ENCODE assay signal across 16 mouse cellular contexts in genomic region chr16:51916820-51917219, GRCm38 (mm10).
DNase-seq lines count a peak whose midpoint lies in the region; ATAC-seq and TF ChIP-seq lines count a peak whose summit lies in the region.
"Had no signal": no experiment of that assay in that cellular context is flagged by ENCODE, and none has a peak within 500 bp of the region (broad histone marks: within the 10 kb centered on the region; RNA-seq: fewer than 3 reads in every experiment).

No protein-coding gene starts in this region.

- no peak overlapping the region for H3K4me3 ChIP-seq in forebrain, embryonic 15.5 days
- no peak overlapping the region for H3K4me3 ChIP-seq in forebrain, embryonic 12.5 days (replicated peaks)
- no peak overlapping the region for H3K4me3 ChIP-seq in limb, embryonic 14.5 days (replicated peaks; ENCODE audit: low read length)
- H3K4me3 ChIP-seq in limb, embryonic 10.5 days = no peak overlapping the region
- H3K4me3 ChIP-seq in hindbrain, embryonic 13.5 days = no peak overlapping the region
- H3K4me3 ChIP-seq: gastrocnemius, adult 2 months; liver, embryonic 15.5 days had no signal

- H3K27ac ChIP-seq in forebrain, embryonic 15.5 days (replicated peaks) = peak overlapping the region; percentile 31
- no peak overlapping the region for H3K27ac ChIP-seq in forebrain, embryonic 12.5 days
- H3K27ac ChIP-seq in limb, embryonic 14.5 days (replicated peaks; ENCODE audit: low read depth, low read length) = no peak overlapping the region
- no peak overlapping the region for H3K27ac ChIP-seq in limb, embryonic 10.5 days
- H3K27ac ChIP-seq in hindbrain, embryonic 13.5 days = peak overlapping the region; percentile 58
- H3K27ac ChIP-seq: gastrocnemius, adult 2 months; liver, embryonic 15.5 days had no signal

- H3K36me3 ChIP-seq in forebrain, embryonic 15.5 days = no peaks in the 10 kb centered on the region
- no peaks in the 10 kb centered on the region for H3K36me3 ChIP-seq in forebrain, embryonic 12.5 days (replicated peaks)
- no peaks in the 10 kb centered on the region for H3K36me3 ChIP-seq in limb, embryonic 14.5 days (ENCODE audit: control insufficient read depth, insufficient read depth, low read length)
- no peaks in the 10 kb centered on the region for H3K36me3 ChIP-seq in limb, embryonic 10.5 days
- H3K36me3 ChIP-seq in hindbrain, embryonic 13.5 days = no peaks in the 10 kb centered on the region
- H3K36me3 ChIP-seq: liver, embryonic 15.5 days had no signal

- H3K4me2 ChIP-seq in forebrain, embryonic 15.5 days (replicated peaks) = no peak overlapping the region
- no peak overlapping the region for H3K4me2 ChIP-seq in forebrain, embryonic 12.5 days
- no peak overlapping the region for H3K4me2 ChIP-seq in limb, embryonic 14.5 days (replicated peaks; ENCODE audit: low read depth, low read length, severe bottlenecking)
- H3K4me2 ChIP-seq in hindbrain, embryonic 13.5 days = no peak overlapping the region
- H3K4me2 ChIP-seq: liver, embryonic 15.5 days had no signal

- no peak overlapping the region for H3K9ac ChIP-seq in forebrain, embryonic 15.5 days (replicated peaks)
- H3K9ac ChIP-seq in forebrain, embryonic 12.5 days = no peak overlapping the region
- H3K9ac ChIP-seq in limb, embryonic 14.5 days (ENCODE audit: low read depth, low read length, severe bottlenecking) = no peak overlapping the region
- no peak overlapping the region for H3K9ac ChIP-seq in hindbrain, embryonic 13.5 days
- H3K9ac ChIP-seq: liver, embryonic 15.5 days had no signal

- peaks cover 17% of the 10 kb centered on the region for H3K4me1 ChIP-seq in forebrain, embryonic 15.5 days
- H3K4me1 ChIP-seq in forebrain, embryonic 12.5 days = peaks cover 18% of the 10 kb centered on the region
- H3K4me1 ChIP-seq in limb, embryonic 14.5 days (ENCODE audit: control insufficient read depth, insufficient read depth, low read length) = no peaks in the 10 kb centered on the region
- H3K4me1 ChIP-seq in limb, embryonic 10.5 days = peaks cover 17% of the 10 kb centered on the region
- H3K4me1 ChIP-seq in hindbrain, embryonic 13.5 days (replicated peaks) = peaks cover 21% of the 10 kb centered on the region
- H3K4me1 ChIP-seq: liver, embryonic 15.5 days had no signal

- peak; percentile 74 for ATAC-seq in forebrain, embryonic 15.5 days (replicated peaks)
- ATAC-seq in forebrain, embryonic 12.5 days (ENCODE audit: low FRiP score) = no peak
- ATAC-seq in limb, embryonic 14.5 days (ENCODE audit: low FRiP score, low read depth) = no peak
- ATAC-seq in hindbrain, embryonic 13.5 days (ENCODE audit: low FRiP score) = peak; percentile 58; the same call in 1 of the 2 replicates
- ATAC-seq: intestine, embryonic 16.5 days had no signal

- 60% methylated on average over 3 of the region's 3 CpGs for WGBS in forebrain, embryonic 15.5 days
- 71% methylated on average over 3 of the region's 3 CpGs for WGBS in forebrain, embryonic 12.5 days
- 66% methylated on average over 3 of the region's 3 CpGs for WGBS in limb, embryonic 14.5 days
- 68% methylated on average over 3 of the region's 3 CpGs for WGBS in limb, embryonic 10.5 days
- WGBS in hindbrain, embryonic 13.5 days = 42% methylated on average over 3 of the region's 3 CpGs

- no peaks in the 10 kb centered on the region for H3K27me3 ChIP-seq in forebrain, embryonic 15.5 days
- H3K27me3 ChIP-seq in forebrain, embryonic 12.5 days = no peaks in the 10 kb centered on the region
- H3K27me3 ChIP-seq in limb, embryonic 14.5 days (ENCODE audit: control insufficient read depth, insufficient read depth, low read length) = no peaks in the 10 kb centered on the region
- no peaks in the 10 kb centered on the region for H3K27me3 ChIP-seq in limb, embryonic 10.5 days (ENCODE audit: low read depth, poor library complexity, severe bottlenecking)
- H3K27me3 ChIP-seq in hindbrain, embryonic 13.5 days = no peaks in the 10 kb centered on the region
- H3K27me3 ChIP-seq: liver, embryonic 15.5 days had no signal

- no peak for TF ChIP-seq POLR2A in limb, embryonic 14.5 days (IDR thresholded peaks at IDR 0.05; ENCODE audit: borderline replicate concordance, extremely low read depth, insufficient read depth, insufficient read length)

- peak; percentile 11 for DNase-seq in limb, embryonic 14.5 days (ENCODE audit: low spot score)
- no peak for DNase-seq in limb, embryonic 10.5 days (ENCODE audit: low spot score)
- peak; percentile 39 for DNase-seq in brain, adult 2 months (ENCODE audit: low read depth, low spot score)
- no peak for DNase-seq in kidney, adult 18-20 months
- DNase-seq in T-cell, adult 2 months (ENCODE audit: low spot score) = no peak
- DNase-seq: adrenal gland, adult 2 months; cerebellum, adult 9-11 months; gastrocnemius, adult 2 months; heart, adult 18-20 months; kidney, postnatal 36 days; lung, postnatal 4 days had no signal

- H3K9me3 ChIP-seq in forebrain, embryonic 15.5 days = no peaks in the 10 kb centered on the region
- H3K9me3 ChIP-seq in forebrain, embryonic 12.5 days = no peaks in the 10 kb centered on the region
- H3K9me3 ChIP-seq in limb, embryonic 14.5 days (ENCODE audit: control insufficient read depth, low read length) = no peaks in the 10 kb centered on the region
- no peaks in the 10 kb centered on the region for H3K9me3 ChIP-seq in limb, embryonic 10.5 days (replicated peaks)
- no peaks in the 10 kb centered on the region for H3K9me3 ChIP-seq in hindbrain, embryonic 13.5 days
- H3K9me3 ChIP-seq: liver, embryonic 15.5 days had no signal

Comparison
In these comparisons a context has a peak if more than half of its experiments do, and no peak if none do; other contexts are left out.
1. ATAC-seq: peak in forebrain, embryonic 15.5 days (single experiment) and hindbrain, embryonic 13.5 days (single experiment); none in forebrain, embryonic 12.5 days (single experiment) and limb, embryonic 14.5 days (single experiment).
2. H3K27ac ChIP-seq: peak in forebrain, embryonic 15.5 days (single experiment) and hindbrain, embryonic 13.5 days (single experiment); none in forebrain, embryonic 12.5 days (single experiment), limb, embryonic 14.5 days (single experiment) and limb, embryonic 10.5 days (single experiment).
3. DNase-seq: peak in limb, embryonic 14.5 days (single experiment) and brain, adult 2 months (single experiment); none in limb, embryonic 10.5 days (single experiment), kidney, adult 18-20 months (single experiment) and T-cell, adult 2 months (single experiment).